Mouse (Mus musculus) monocyte, adult 59 days (primary cell): ENCODE data around the gene Wbp2. TPM values are rescaled to one million over a fixed set of nuclear protein-coding genes. Genes with fewer than 3 reads are reported as not detected.

Experiments
- total RNA-seq, 2 experiments: library from RNA; stranded (reverse); gene quantifications; one replicate each; pipeline ENCODE4 v1.2.4; 2023

The Wbp2 gene
- 100 to 1,000 TPM; 155 to 164 TPM for total RNA-seq

GRCm38 (mm10) chr11:116086258-116087193 is at the start of gene Wbp2:
Gene Wbp2 (minus strand): TSS chr11:116086995.

GRCm38 (mm10) chr11:116130488-116131205 is 43.9 kb upstream of the Wbp2 start, which contains the start of gene Trim65:
Gene Trim65 (minus strand): TSS chr11:116131128.

GRCm38 (mm10) chr11:116127156-116127980 is 40.6 kb upstream of the Wbp2 start, which contains the start of gene Trim47:
Gene Trim47 (minus strand): TSS chr11:116127210.

GRCm38 (mm10) chr11:116077446-116078204 is 9.2 kb downstream of the Wbp2 start, which contains the start of gene Unc13d:
Gene Unc13d (minus strand): TSS chr11:116077961.

GRCm38 (mm10) chr11:116030088-116030897 is 56.5 kb downstream of the Wbp2 start, which contains the start of gene Unk:
Gene Unk (plus strand): TSS chr11:116030322.

Other genes with a start within 250 kb of the Wbp2 start
- not detected for gene Myo15b, start 228.6 kb downstream of the Wbp2 start, total RNA-seq
- 10 to 100 TPM; 22.9 to 25.2 TPM for gene Smim5, start 187.0 kb downstream of the Wbp2 start, total RNA-seq
- 1 to 10 TPM; 2.4 to 5.0 TPM for gene Smim6, start 175.0 kb downstream of the Wbp2 start, total RNA-seq
- gene Sap30bp, start 153.7 kb downstream of the Wbp2 start, total RNA-seq = 10 to 100 TPM; 25.9 to 34.3 TPM
- 10 to 100 TPM; 23.9 to 26.2 TPM for gene Recql5, start 153.5 kb downstream of the Wbp2 start, total RNA-seq
- gene Itgb4, start 112.3 kb downstream of the Wbp2 start, total RNA-seq = 1 to 10 TPM in 1 of 2 experiments, not detected in 1; 1.6 TPM
- 10 to 100 TPM in 1 of 2 experiments, 1 to 10 TPM in 1; 9.6 to 10.4 TPM for gene Galk1, start 74.3 kb downstream of the Wbp2 start, total RNA-seq
- gene H3f3b, start 59.0 kb downstream of the Wbp2 start, total RNA-seq = 1,000 to 10,000 TPM; 3,280 to 3,497 TPM
- gene Unk, start 56.7 kb downstream of the Wbp2 start, total RNA-seq = 10 to 100 TPM; 32.3 to 41.4 TPM
- gene Unc13d, start 9.0 kb downstream of the Wbp2 start, total RNA-seq = 10 to 100 TPM; 47.4 to 55.6 TPM
- gene Trim47, start 40.2 kb upstream of the Wbp2 start, total RNA-seq = 10 to 100 TPM; 13.8 to 15.7 TPM
- 10 to 100 TPM; 28.0 to 31.9 TPM for gene Trim65, start 44.1 kb upstream of the Wbp2 start, total RNA-seq
- gene Mrpl38, start 51.9 kb upstream of the Wbp2 start, total RNA-seq = 10 to 100 TPM; 27.5 to 28.3 TPM
- 10 to 100 TPM; 16.6 to 20.0 TPM for gene Fbf1, start 81.2 kb upstream of the Wbp2 start, total RNA-seq
- 10 to 100 TPM; 44.9 to 53.1 TPM for gene Ten1, start 111.9 kb upstream of the Wbp2 start, total RNA-seq
- 10 to 100 TPM; 42.6 to 47.8 TPM for gene Acox1, start 112.0 kb upstream of the Wbp2 start, total RNA-seq
- gene Evpl, start 151.1 kb upstream of the Wbp2 start, total RNA-seq = not detected
- 10 to 100 TPM; 46.5 to 50.4 TPM for gene Srp68, start 187.2 kb upstream of the Wbp2 start, total RNA-seq
- not detected for gene Galr2, start 193.9 kb upstream of the Wbp2 start, total RNA-seq
- 10 to 100 TPM; 31.6 to 50.9 TPM for gene Exoc7, start 220.2 kb upstream of the Wbp2 start, total RNA-seq
- gene Foxj1, start 248.4 kb upstream of the Wbp2 start, total RNA-seq = under 1 TPM in 1 of 2 experiments, not detected in 1; 0.18 TPM